Mouse (Mus musculus) intestine, embryonic 16.5 days (tissue): ENCODE data around the gene Cerk. TPM values are rescaled to one million over a fixed set of nuclear protein-coding genes. Genes with fewer than 3 reads are reported as not detected.
A peak's percentile ranks its signal among the peaks of the same experiment; 100 is the strongest.
"Not testable (repeated sequence)": the region's sequence is repeated elsewhere in the genome, so short reads cannot be mapped to it uniquely, and the experiment has no call there.

Experiments
- ATAC-seq: fragments of 200-750 bp; cut with Nextera tagmentation; 2 replicates; pipeline ENCODE4 v1.8.0; 2017; ENCODE audit warnings: moderate TSS enrichment, moderate library complexity
- H3K27ac ChIP-seq: fragments of 300-500 bp; sonication (generic); 2 replicates; pipeline ENCODE4 v1.5.1; 2014; ENCODE audit warnings: mild to moderate bottlenecking, low read length
- H3K27me3 ChIP-seq: fragments of 300-500 bp; sonication (generic); replicated peaks from 2 replicates; pipeline ENCODE4 v1.6.1; 2014; ENCODE audit warnings: low read length, control low read depth, mixed read lengths; ENCODE audit not compliant: control insufficient read depth, insufficient read depth
- H3K36me3 ChIP-seq: fragments of 300-500 bp; sonication (generic); 2 replicates; pipeline ENCODE4 v1.6.1; 2014; ENCODE audit warnings: low read length, control low read depth; ENCODE audit not compliant: control insufficient read depth, insufficient read depth
- H3K4me1 ChIP-seq: fragments of 300-500 bp; sonication (generic); 2 replicates; pipeline ENCODE4 v1.6.1; 2014; ENCODE audit warnings: low read length, control low read depth, mixed read lengths; ENCODE audit not compliant: control insufficient read depth, insufficient read depth
- H3K4me2 ChIP-seq: fragments of 300-500 bp; sonication (generic); 2 replicates; pipeline ENCODE4 v1.6.1; 2014; ENCODE audit warnings: low read depth, low read length, control low read depth
- H3K4me3 ChIP-seq: fragments of 300-500 bp; sonication (generic); 2 replicates; pipeline ENCODE4 v1.5.1; 2014; ENCODE audit warnings: mild to moderate bottlenecking, low read length
- H3K9ac ChIP-seq: fragments of 300-500 bp; sonication (generic); 2 replicates; pipeline ENCODE4 v1.6.1; 2014; ENCODE audit warnings: low read depth, low read length
- H3K9me3 ChIP-seq: fragments of 300-500 bp; sonication (generic); 2 replicates; pipeline ENCODE4 v1.6.1; 2016; ENCODE audit warnings: low read length, control low read depth; ENCODE audit not compliant: control insufficient read depth
- WGBS: fragments of 180-500 bp; shearing (Covaris S2); extraction: QIAGEN DNeasy Blood & Tissue Kit; methylation state at CpG from one replicate; pipeline ENCODE4 v1.1.7; 2014; 5-methylcytosine and 5-hydroxymethylcytosine counted together
- polyA plus RNA-seq: library from polyadenylated mRNA; unstranded; fragments of >200 nt; fragmentation: Nextera tagmentation; extraction: Ambion mirVana; gene quantifications from 2 replicates; pipeline ENCODE4 v1.2.1, GENCODE M21; 2015

The Cerk gene
- polyA plus RNA-seq, 1 experiment from 2014 or later = 7.9 TPM

- not testable (repeated sequence) for H3K9me3 ChIP-seq, H3K4me3 ChIP-seq, H3K4me2 ChIP-seq, ATAC-seq, H3K27me3 ChIP-seq, H3K36me3 ChIP-seq, H3K9ac ChIP-seq, H3K27ac ChIP-seq
- WGBS = 77% methylated on average over 2 of the region's 2 CpGs
- peaks cover 12% of the 10 kb centered on the region for H3K4me1 ChIP-seq
Measured at GRCm38 (mm10) chr15:86177703-86178251, 8.2 kb downstream of the Cerk start.

- no peaks in the 10 kb centered on the region for H3K9me3 ChIP-seq
- H3K4me1 ChIP-seq = peaks cover 4% of the 10 kb centered on the region
- H3K9ac ChIP-seq = no peak overlapping the region
- no peak overlapping the region for H3K4me3 ChIP-seq
- H3K36me3 ChIP-seq = no peaks in the 10 kb centered on the region
- 69% methylated on average over 22 of the region's 22 CpGs for WGBS
- no peaks in the 10 kb centered on the region for H3K27me3 ChIP-seq
- no peak overlapping the region for H3K4me2 ChIP-seq
- H3K27ac ChIP-seq = no peak overlapping the region
- ATAC-seq = no peak
Measured at GRCm38 (mm10) chr15:86176771-86177702, 8.9 kb downstream of the Cerk start.

GRCm38 (mm10) chr15:86176166-86176565 is 9.8 kb downstream of the Cerk start:
- Histone ChIP-seq H3K9ac (no peak overlapping the region), H3K4me1 (no peaks in the 10 kb centered on the region), H3K4me3 (no peak overlapping the region), H3K27me3 (no peaks in the 10 kb centered on the region), H3K9me3 (no peaks in the 10 kb centered on the region), H3K36me3 (no peaks in the 10 kb centered on the region), H3K4me2 (no peak overlapping the region), H3K27ac (no peak overlapping the region)
- 74% methylated on average over 10 of the region's 10 CpGs for WGBS
- ATAC-seq = no peak

GRCm38 (mm10) chr15:86175253-86176050 is 10.5 kb downstream of the Cerk start:
- no peak overlapping the region for H3K9ac ChIP-seq
- H3K4me2 ChIP-seq = no peak overlapping the region
- no peaks in the 10 kb centered on the region for H3K4me1 ChIP-seq
- H3K27ac ChIP-seq = no peak overlapping the region
- ATAC-seq = peak; percentile 34; the same call in 1 of the 2 replicates
- 66% methylated on average over 3 of the region's 3 CpGs for WGBS
- no peaks in the 10 kb centered on the region for H3K36me3 ChIP-seq
- no peak overlapping the region for H3K4me3 ChIP-seq
- no peaks in the 10 kb centered on the region for H3K9me3 ChIP-seq
- no peaks in the 10 kb centered on the region for H3K27me3 ChIP-seq

- no peak for ATAC-seq
Measured at GRCm38 (mm10) chr15:86173136-86173985, 12.6 kb downstream of the Cerk start.

GRCm38 (mm10) chr15:86172526-86172925 is 13.4 kb downstream of the Cerk start:
- H3K36me3 ChIP-seq = no peaks in the 10 kb centered on the region
- WGBS = 68% methylated on average over 5 of the region's 6 CpGs
- H3K4me2 ChIP-seq = no peak overlapping the region
- H3K27ac ChIP-seq = no peak overlapping the region
- no peaks in the 10 kb centered on the region for H3K4me1 ChIP-seq
- no peak overlapping the region for H3K4me3 ChIP-seq
- H3K9ac ChIP-seq = no peak overlapping the region
- no peaks in the 10 kb centered on the region for H3K27me3 ChIP-seq
- no peaks in the 10 kb centered on the region for H3K9me3 ChIP-seq
- no peak for ATAC-seq

More at GRCm38 (mm10) chr15:86173136-86173985, 12.6 kb downstream of the Cerk start:
- H3K9me3 ChIP-seq = no peaks in the 10 kb centered on the region
- H3K4me3 ChIP-seq = no peak overlapping the region
- H3K27me3 ChIP-seq = no peaks in the 10 kb centered on the region
- H3K27ac ChIP-seq = no peak overlapping the region
- 42% methylated on average over 16 of the region's 16 CpGs for WGBS
- no peak overlapping the region for H3K4me2 ChIP-seq
- no peaks in the 10 kb centered on the region for H3K36me3 ChIP-seq
- no peak overlapping the region for H3K9ac ChIP-seq
- H3K4me1 ChIP-seq = no peaks in the 10 kb centered on the region

GRCm38 (mm10) chr15:86172124-86172523 is 13.8 kb downstream of the Cerk start:
- 48% methylated on average over 3 of the region's 3 CpGs for WGBS
- H3K36me3 ChIP-seq = no peaks in the 10 kb centered on the region
- no peak for ATAC-seq

GRCm38 (mm10) chr15:86171316-86171715 is 14.6 kb downstream of the Cerk start:
- no peaks in the 10 kb centered on the region for H3K4me1 ChIP-seq
- H3K4me2 ChIP-seq = no peak overlapping the region
- no peaks in the 10 kb centered on the region for H3K27me3 ChIP-seq
- H3K36me3 ChIP-seq = no peaks in the 10 kb centered on the region
- no peak overlapping the region for H3K4me3 ChIP-seq
- ATAC-seq = no peak
- 80% methylated on average over 12 of the region's 12 CpGs for WGBS
- H3K9ac ChIP-seq = no peak overlapping the region
- H3K9me3 ChIP-seq = no peaks in the 10 kb centered on the region
- no peak overlapping the region for H3K27ac ChIP-seq

More at GRCm38 (mm10) chr15:86172124-86172523, 13.8 kb downstream of the Cerk start:
- Histone ChIP-seq H3K4me2 (no peak overlapping the region), H3K4me1 (no peaks in the 10 kb centered on the region), H3K9me3 (no peaks in the 10 kb centered on the region), H3K9ac (no peak overlapping the region), H3K4me3 (no peak overlapping the region), H3K27ac (no peak overlapping the region), H3K27me3 (no peaks in the 10 kb centered on the region)
